Mouse (Mus musculus): Measurements from ENCODE around the gene Slc10a7. TPM values are rescaled to one million over a fixed set of nuclear protein-coding genes. Genes with fewer than 3 reads are reported as not detected.
"Not testable (repeated sequence)": the region's sequence is repeated elsewhere in the genome, so short reads cannot be mapped to it uniquely, and the experiment has no call there.

Gene Slc10a7
- polyA plus RNA-seq, 1 experiment: 33.5 TPM

GRCm38 (mm10) chr8:78543621-78544020, 34.5 kb downstream of the Slc10a7 start:
- no peak for TF ChIP-seq POLR2A (IDR thresholded peaks at IDR 0.05; ENCODE audit: low read depth, low read length)
- TF ChIP-seq CTCF (IDR thresholded peaks at IDR 0.05; ENCODE audit: borderline replicate concordance, insufficient read depth, low read length): no peak
- Histone ChIP-seq H3K27ac (ENCODE audit: insufficient read depth, low read length) (no peak overlapping the region), H3K4me3 (ENCODE audit: insufficient read depth, low read length) (no peak overlapping the region), H3K4me1 (ENCODE audit: control insufficient read depth, insufficient read depth, low read length) (no peaks in the 10 kb centered on the region)

- TF ChIP-seq POLR2A (IDR thresholded peaks at IDR 0.05; ENCODE audit: low read depth, low read length): no peak
- no peak for TF ChIP-seq CTCF (IDR thresholded peaks at IDR 0.05; ENCODE audit: borderline replicate concordance, insufficient read depth, low read length)
These were observed 35.4 kb downstream of the Slc10a7 start for GRCm38 (mm10) chr8:78544545-78544944.

GRCm38 (mm10) chr8:78545153-78545817, 36.1 kb downstream of the Slc10a7 start:
- not testable (repeated sequence) for H3K4me3 ChIP-seq (ENCODE audit: insufficient read depth, low read length); H3K4me1 ChIP-seq (ENCODE audit: control insufficient read depth, insufficient read depth, low read length)
- peak overlapping the region; percentile 21; the same call in 1 of the 2 replicates for H3K27ac ChIP-seq (ENCODE audit: insufficient read depth, low read length)

More at GRCm38 (mm10) chr8:78544545-78544944, 35.4 kb downstream of the Slc10a7 start:
- Histone ChIP-seq H3K4me1 (ENCODE audit: control insufficient read depth, insufficient read depth, low read length) (no peaks in the 10 kb centered on the region), H3K27ac (ENCODE audit: insufficient read depth, low read length) (peak overlapping the region; percentile 21; the same call in 1 of the 2 replicates), H3K4me3 (ENCODE audit: insufficient read depth, low read length) (no peak overlapping the region)

GRCm38 (mm10) chr8:78549971-78550751, 41.0 kb downstream of the Slc10a7 start:
- TF ChIP-seq POLR2A (IDR thresholded peaks at IDR 0.05; ENCODE audit: low read depth, low read length) (no peak), CTCF (IDR thresholded peaks at IDR 0.05; ENCODE audit: borderline replicate concordance, insufficient read depth, low read length) (no peak)
- Histone ChIP-seq H3K4me1 (ENCODE audit: control insufficient read depth, insufficient read depth, low read length) (peaks cover 2% of the 10 kb centered on the region; the same call in 1 of the 2 replicates), H3K4me3 (ENCODE audit: insufficient read depth, low read length) (no peak overlapping the region), H3K27ac (ENCODE audit: insufficient read depth, low read length) (peak overlapping the region; percentile 11; the same call in 1 of the 2 replicates)

GRCm38 (mm10) chr8:78550752-78551134, 41.6 kb downstream of the Slc10a7 start:
- Histone ChIP-seq H3K4me3 (ENCODE audit: insufficient read depth, low read length) (no peak overlapping the region), H3K4me1 (ENCODE audit: control insufficient read depth, insufficient read depth, low read length) (peaks cover 2% of the 10 kb centered on the region; the same call in 1 of the 2 replicates), H3K27ac (ENCODE audit: insufficient read depth, low read length) (no peak overlapping the region)
- no peak for TF ChIP-seq CTCF (IDR thresholded peaks at IDR 0.05; ENCODE audit: borderline replicate concordance, insufficient read depth, low read length)
- TF ChIP-seq POLR2A (IDR thresholded peaks at IDR 0.05; ENCODE audit: low read depth, low read length): no peak

GRCm38 (mm10) chr8:78555817-78556216, 46.7 kb downstream of the Slc10a7 start:
- TF ChIP-seq CTCF (IDR thresholded peaks at IDR 0.05; ENCODE audit: borderline replicate concordance, insufficient read depth, low read length) (no peak), POLR2A (IDR thresholded peaks at IDR 0.05; ENCODE audit: low read depth, low read length) (no peak)
- Histone ChIP-seq H3K4me1 (ENCODE audit: control insufficient read depth, insufficient read depth, low read length) (peaks cover under 1% of the 10 kb centered on the region; the same call in 1 of the 2 replicates), H3K4me3 (ENCODE audit: insufficient read depth, low read length) (no peak overlapping the region), H3K27ac (ENCODE audit: insufficient read depth, low read length) (no peak overlapping the region)

GRCm38 (mm10) chr8:78556773-78557434, 47.8 kb downstream of the Slc10a7 start:
- no peak overlapping the region for H3K4me3 ChIP-seq (ENCODE audit: insufficient read depth, low read length)

GRCm38 (mm10) chr8:78561620-78562019, 52.5 kb downstream of the Slc10a7 start:
- 0 out of 2 replicates have a peak, but pooled peaks have one; percentile 16 for TF ChIP-seq CTCF (IDR thresholded peaks at IDR 0.05; ENCODE audit: borderline replicate concordance, insufficient read depth, low read length)
- no peak for TF ChIP-seq POLR2A (IDR thresholded peaks at IDR 0.05; ENCODE audit: low read depth, low read length)
- no peaks in the 10 kb centered on the region for H3K4me1 ChIP-seq (ENCODE audit: control insufficient read depth, insufficient read depth, low read length)

More at GRCm38 (mm10) chr8:78556773-78557434, 47.8 kb downstream of the Slc10a7 start:
- H3K4me1 ChIP-seq (ENCODE audit: control insufficient read depth, insufficient read depth, low read length): no peaks in the 10 kb centered on the region
- TF ChIP-seq CTCF (IDR thresholded peaks at IDR 0.05; ENCODE audit: borderline replicate concordance, insufficient read depth, low read length) (no peak), POLR2A (IDR thresholded peaks at IDR 0.05; ENCODE audit: low read depth, low read length) (no peak)
- no peak overlapping the region for H3K27ac ChIP-seq (ENCODE audit: insufficient read depth, low read length)

GRCm38 (mm10) chr8:78563466-78564058, 54.4 kb downstream of the Slc10a7 start:
- no peaks in the 10 kb centered on the region for H3K4me1 ChIP-seq (ENCODE audit: control insufficient read depth, insufficient read depth, low read length)
- H3K27ac ChIP-seq (ENCODE audit: insufficient read depth, low read length): no peak overlapping the region
- no peak overlapping the region for H3K4me3 ChIP-seq (ENCODE audit: insufficient read depth, low read length)
- TF ChIP-seq CTCF (IDR thresholded peaks at IDR 0.05; ENCODE audit: borderline replicate concordance, insufficient read depth, low read length) (no peak), POLR2A (IDR thresholded peaks at IDR 0.05; ENCODE audit: low read depth, low read length) (no peak)

More at GRCm38 (mm10) chr8:78561620-78562019, 52.5 kb downstream of the Slc10a7 start:
- Histone ChIP-seq H3K27ac (ENCODE audit: insufficient read depth, low read length) (no peak overlapping the region), H3K4me3 (ENCODE audit: insufficient read depth, low read length) (no peak overlapping the region)

Measured in embryonic fibroblast, embryonic 13.5 days (primary cell).